Mouse (Mus musculus): ENCODE results near the gene Cyp2d10.
"Not testable (repeated sequence)": the region's sequence is repeated elsewhere in the genome, so short reads cannot be mapped to it uniquely, and the experiment has no call there.

The Cyp2d10 gene

GRCm38 (mm10) chr15:82406981-82407380, at the start of gene Cyp2d10:
Gene Cyp2d10, minus strand, starts transcription at chr15:82407195.
- no peak for DNase-seq (ENCODE audit: extremely low spot score)

GRCm38 (mm10) chr15:82456086-82456790, 49.2 kb upstream of the Cyp2d10 start:
- not testable (repeated sequence) for DNase-seq (ENCODE audit: extremely low spot score)

- DNase-seq (ENCODE audit: extremely low spot score): not testable (repeated sequence)
These were observed 46.5 kb upstream of the Cyp2d10 start for GRCm38 (mm10) chr15:82453501-82453900.

- not testable (repeated sequence) for DNase-seq (ENCODE audit: extremely low spot score)
These were observed 45.1 kb upstream of the Cyp2d10 start for GRCm38 (mm10) chr15:82452133-82452532.

GRCm38 (mm10) chr15:82450045-82450444, 43.0 kb upstream of the Cyp2d10 start:
- DNase-seq (ENCODE audit: extremely low spot score): not testable (repeated sequence)

- no peak for DNase-seq (ENCODE audit: extremely low spot score)
These were observed 38.2 kb upstream of the Cyp2d10 start for GRCm38 (mm10) chr15:82445196-82445595.

GRCm38 (mm10) chr15:82443658-82444057, 36.7 kb upstream of the Cyp2d10 start:
- DNase-seq (ENCODE audit: extremely low spot score): no peak

- DNase-seq (ENCODE audit: extremely low spot score): no peak
These were observed 31.1 kb upstream of the Cyp2d10 start for GRCm38 (mm10) chr15:82437975-82438617.

GRCm38 (mm10) chr15:82435606-82436005, 28.6 kb upstream of the Cyp2d10 start:
- no peak for DNase-seq (ENCODE audit: extremely low spot score)

- no peak for DNase-seq (ENCODE audit: extremely low spot score)
These were observed 28.0 kb upstream of the Cyp2d10 start for GRCm38 (mm10) chr15:82435011-82435410.

GRCm38 (mm10) chr15:82434541-82434940, 27.5 kb upstream of the Cyp2d10 start:
- DNase-seq (ENCODE audit: extremely low spot score): no peak

GRCm38 (mm10) chr15:82433621-82434020, 26.6 kb upstream of the Cyp2d10 start:
- no peak for DNase-seq (ENCODE audit: extremely low spot score)

GRCm38 (mm10) chr15:82433137-82433536, 26.1 kb upstream of the Cyp2d10 start, which contains the start of gene Cyp2d9:
Gene Cyp2d9, plus strand, starts transcription at chr15:82433437.
- no peak for DNase-seq (ENCODE audit: extremely low spot score)

GRCm38 (mm10) chr15:82423471-82423870, 16.5 kb upstream of the Cyp2d10 start:
- no peak for DNase-seq (ENCODE audit: extremely low spot score)

- no peak for DNase-seq (ENCODE audit: extremely low spot score)
These were observed 15.9 kb upstream of the Cyp2d10 start for GRCm38 (mm10) chr15:82422935-82423334.

GRCm38 (mm10) chr15:82418616-82419015, 11.6 kb upstream of the Cyp2d10 start:
- no peak for DNase-seq (ENCODE audit: extremely low spot score)

- DNase-seq (ENCODE audit: extremely low spot score): peak; percentile 69
These were observed 10.1 kb upstream of the Cyp2d10 start for GRCm38 (mm10) chr15:82416797-82417789.

GRCm38 (mm10) chr15:82407536-82407935, 541 bp upstream of the Cyp2d10 start:
- no peak for DNase-seq (ENCODE audit: extremely low spot score)

- no peak for DNase-seq (ENCODE audit: extremely low spot score)
These were observed 2.8 kb downstream of the Cyp2d10 start for GRCm38 (mm10) chr15:82404163-82404562.

GRCm38 (mm10) chr15:82403606-82404005, 3.4 kb downstream of the Cyp2d10 start:
- no peak for DNase-seq (ENCODE audit: extremely low spot score)

- no peak for DNase-seq (ENCODE audit: extremely low spot score)
These were observed 4.3 kb downstream of the Cyp2d10 start for GRCm38 (mm10) chr15:82402741-82403140.

- DNase-seq (ENCODE audit: extremely low spot score): no peak
These were observed 4.9 kb downstream of the Cyp2d10 start for GRCm38 (mm10) chr15:82402106-82402505.
